Mouse (Mus musculus): Measurements from ENCODE around the gene Qrich2.
"Not testable (repeated sequence)": the region's sequence is repeated elsewhere in the genome, so short reads cannot be mapped to it uniquely, and the experiment has no call there.

Qrich2 gene

DNA sequence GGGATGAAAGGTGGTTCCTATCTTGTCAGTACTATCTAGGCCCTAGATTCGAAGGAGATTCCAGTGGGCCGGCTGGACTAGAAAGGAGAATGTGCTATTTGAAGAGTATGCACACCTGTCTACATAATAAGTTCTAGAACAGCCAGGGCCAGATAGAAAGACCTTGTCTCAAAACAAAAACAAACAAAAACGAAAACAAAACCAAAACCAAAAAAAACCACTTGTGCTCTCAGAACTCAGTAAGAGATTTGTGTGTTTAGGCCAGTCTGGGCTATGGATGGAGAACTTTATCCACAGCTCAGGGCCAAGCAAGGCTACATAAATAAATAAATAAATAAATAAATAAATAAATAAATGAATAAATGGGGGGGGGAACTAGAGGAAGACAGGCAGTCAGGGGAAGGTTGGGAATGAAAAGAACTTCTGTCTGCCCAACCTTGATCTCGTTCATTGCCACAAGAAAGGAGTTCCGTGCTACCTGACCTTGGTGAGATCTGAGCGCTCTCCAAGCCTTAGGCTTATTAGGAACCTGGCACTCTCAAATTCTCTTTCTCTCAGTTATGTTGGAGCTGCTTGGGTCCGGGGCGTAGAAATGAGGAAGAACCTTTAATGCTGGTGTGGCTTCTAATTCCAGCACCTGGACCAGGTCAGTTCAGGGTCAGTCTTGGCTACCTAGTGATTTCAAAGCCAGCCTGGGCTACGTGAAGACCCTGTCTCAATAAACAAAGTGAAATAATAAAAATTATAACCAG lies 36.0 kb downstream of the Qrich2 start:
- DNase-seq (ENCODE audit: low read depth) = peak; percentile 12

DNA sequence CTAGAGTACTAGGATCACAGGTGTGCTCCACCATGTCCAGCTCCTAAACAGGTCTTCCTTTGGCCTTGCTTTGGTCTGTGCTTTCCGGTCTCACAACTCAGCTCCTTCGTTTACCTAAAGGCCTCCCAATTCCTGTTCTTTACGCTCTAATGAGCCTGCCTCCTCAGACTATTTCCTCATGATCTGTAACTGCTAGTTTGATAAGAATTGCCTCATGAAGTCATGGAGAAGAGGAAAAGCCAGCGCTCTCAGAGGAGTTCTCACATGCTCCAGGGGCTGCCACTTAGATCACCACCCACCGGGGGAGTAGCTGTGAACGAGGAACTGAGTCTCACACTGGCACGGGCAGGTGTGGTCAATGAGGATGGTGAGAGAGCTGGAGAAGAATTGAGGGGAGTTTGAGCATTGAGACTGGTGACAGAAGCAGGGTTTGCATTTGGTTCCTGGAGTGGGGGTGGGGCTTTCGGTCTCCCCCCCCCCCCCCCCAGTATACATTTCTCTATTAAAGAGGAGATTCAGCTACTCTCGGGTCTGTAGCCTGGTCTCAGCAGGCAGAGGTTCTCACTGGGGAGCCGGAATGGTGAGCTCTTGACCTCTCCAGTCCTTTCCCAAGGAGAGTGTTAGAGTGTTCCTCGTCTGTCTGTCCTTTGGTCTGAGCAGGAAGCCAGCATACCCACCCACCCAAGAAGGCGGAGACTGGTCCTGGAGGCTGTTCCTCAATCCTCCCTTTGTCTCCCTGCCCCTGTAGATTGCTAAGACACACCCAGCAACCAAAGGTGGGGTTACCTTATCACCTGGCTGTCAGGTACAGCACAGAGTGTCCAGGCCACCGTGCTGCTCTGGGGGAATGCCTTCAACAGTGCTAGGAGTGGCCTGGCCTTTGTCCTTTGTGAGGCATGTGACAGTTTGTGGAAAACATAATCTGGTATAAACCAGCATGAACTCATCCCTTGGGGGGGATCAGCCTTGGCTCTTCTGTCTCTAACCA lies 36.9 kb downstream of the Qrich2 start:
- no peak for DNase-seq (ENCODE audit: low read depth)

DNA sequence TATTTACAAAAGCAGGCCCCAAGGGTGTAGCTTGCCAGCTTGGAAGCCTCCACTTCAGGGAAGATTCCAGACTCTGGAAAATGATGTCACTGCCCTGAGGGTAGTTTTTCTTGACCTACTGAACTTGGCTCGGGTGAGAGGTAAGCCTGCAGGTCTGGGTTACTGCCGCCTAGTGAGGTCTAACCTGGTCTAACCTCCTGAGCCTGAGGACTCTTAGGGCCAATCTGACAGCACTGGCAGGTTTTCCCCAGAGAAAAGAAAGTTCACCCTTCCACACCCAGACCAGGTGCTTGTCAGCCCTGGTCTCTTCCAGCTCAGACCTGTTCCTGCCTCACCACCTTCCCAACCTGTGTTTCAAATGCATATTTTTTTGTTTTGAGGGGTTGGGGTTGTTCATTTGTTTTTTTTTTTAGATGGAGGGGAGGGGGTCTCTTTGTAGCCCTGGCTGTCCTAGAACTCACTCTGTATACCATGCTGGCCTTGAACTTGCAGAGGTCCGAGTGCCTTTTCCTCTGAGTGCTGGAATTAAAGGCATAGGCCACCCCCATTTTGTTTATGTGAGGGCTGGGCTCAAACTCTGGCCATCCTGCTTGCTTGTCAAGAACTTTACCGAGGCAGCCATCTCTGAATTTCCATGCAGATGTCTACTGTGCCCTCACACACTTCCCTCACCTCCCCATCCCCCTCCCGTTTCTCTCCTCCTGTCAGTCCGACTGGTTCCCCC lies 39.0 kb downstream of the Qrich2 start:
- DNase-seq (ENCODE audit: low read depth) = no peak

DNA sequence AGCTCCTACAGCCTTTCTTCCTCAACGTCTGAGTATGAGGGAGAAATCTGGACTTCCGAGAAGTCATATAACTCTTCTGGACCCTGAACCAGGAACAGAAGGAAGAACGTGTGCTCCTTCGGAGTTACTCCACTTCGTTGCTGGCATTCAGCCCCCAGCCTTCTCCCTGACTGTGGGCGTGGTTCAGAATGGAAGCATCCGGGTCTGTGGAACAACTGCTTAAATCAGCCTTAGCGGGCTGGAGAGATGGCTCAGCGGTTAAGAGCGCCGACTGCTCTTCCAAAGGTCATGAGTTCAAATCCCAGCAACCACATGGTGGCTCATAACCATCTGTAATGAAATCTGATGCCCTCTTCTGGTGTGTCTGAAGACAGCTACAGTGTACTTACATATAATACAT lies 39.7 kb downstream of the Qrich2 start:
- not testable (repeated sequence) for DNase-seq (ENCODE audit: low read depth)

DNA sequence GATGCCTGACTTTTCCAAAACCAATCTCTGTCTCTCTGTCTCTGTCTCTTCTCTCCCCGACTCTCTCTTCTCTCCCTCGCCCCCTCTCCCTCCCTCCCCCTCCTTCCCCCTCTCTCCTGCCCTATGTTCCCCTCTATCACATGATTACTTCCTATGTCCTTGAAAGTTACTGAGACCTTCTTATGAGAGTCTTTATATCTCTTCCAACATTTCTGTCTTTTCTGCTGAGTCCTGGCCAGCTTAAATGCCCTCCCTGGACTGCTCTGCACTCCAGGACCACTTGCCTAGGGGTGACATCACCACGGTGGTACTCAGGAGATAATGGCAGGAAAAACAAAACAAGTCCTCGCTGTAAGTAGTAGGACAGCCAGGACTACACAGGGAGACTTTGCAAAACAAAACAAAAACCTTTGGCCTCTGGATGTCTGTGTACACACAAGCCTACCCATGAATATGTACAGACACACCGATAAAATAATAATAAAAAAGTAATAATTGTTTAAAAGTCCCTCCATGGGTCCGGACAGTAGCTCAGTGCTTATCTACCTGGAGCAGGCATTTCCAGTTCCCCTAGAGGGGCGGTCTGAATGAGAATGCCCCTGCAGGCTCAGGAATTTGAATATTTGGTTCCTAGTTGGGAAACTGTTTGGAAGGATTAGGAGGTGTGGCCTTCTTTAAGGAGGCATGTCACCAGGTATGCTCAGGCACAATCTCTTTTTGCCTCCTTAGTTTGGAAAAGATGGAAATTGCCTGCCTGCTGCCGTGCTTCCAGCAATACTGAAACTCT lies 41.2 kb downstream of the Qrich2 start:
- DNase-seq (ENCODE audit: low read depth) = peak; percentile 36

DNA sequence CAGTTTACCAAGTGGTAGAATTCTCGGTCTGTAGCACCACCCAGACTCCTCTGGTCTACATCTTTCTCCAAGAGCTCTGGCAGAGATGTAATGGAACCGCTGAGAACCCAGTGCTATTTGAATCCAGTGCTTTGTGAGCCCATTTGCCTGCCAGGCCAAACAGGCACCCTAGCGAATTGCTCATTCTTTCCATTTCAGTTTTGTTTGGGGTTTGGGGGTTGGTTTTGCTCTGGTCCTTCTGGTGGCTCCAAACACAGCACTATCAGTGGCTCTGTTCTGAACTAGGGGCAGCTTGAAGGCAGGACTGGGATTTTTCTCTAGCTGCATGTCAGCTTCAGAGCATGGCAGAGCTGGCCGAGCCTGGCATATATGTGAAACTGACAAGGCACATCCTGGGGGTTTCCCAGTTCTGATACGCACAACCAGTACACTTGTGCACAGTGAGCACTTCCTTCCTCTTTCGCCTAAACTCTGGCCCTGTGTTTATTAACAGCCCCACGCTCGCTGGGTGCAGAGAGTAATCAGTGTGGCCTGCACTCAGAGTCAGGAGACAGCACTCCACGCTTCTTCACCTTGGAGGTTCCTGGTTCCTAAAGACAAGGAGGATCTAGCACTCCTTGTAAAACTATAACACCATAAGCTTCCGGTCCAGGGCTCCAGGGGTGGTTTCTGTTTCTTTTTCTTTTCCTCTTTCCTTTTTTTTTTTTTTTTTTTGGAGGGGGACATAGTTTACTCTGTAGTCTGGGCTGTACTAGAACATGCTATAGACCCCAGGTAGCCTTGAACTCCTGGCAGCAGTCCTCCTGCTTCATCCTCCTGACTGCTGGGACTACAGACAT lies 42.0 kb downstream of the Qrich2 start:
- DNase-seq (ENCODE audit: low read depth) = peak; percentile 87

DNA sequence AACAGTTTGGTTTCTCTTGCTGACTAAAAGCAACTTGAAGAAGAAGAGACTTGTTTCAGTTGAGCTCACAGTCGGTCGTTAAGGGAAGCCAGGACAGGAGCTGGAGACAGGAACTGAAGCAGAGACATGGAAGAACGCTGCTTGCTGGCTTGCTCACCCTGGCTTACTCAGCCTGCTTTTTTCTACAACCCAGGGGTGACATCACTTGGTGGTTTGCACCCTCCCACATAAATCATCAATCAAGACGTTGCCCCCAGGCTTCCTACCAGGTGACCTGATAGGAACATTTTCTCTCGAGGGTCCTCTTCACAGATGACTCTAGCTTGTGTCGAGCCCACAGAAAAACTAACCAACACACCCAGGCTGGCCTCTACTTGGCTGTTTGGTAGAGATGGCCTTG lies 42.8 kb downstream of the Qrich2 start:
- peak; percentile 34 for DNase-seq (ENCODE audit: low read depth)

DNA sequence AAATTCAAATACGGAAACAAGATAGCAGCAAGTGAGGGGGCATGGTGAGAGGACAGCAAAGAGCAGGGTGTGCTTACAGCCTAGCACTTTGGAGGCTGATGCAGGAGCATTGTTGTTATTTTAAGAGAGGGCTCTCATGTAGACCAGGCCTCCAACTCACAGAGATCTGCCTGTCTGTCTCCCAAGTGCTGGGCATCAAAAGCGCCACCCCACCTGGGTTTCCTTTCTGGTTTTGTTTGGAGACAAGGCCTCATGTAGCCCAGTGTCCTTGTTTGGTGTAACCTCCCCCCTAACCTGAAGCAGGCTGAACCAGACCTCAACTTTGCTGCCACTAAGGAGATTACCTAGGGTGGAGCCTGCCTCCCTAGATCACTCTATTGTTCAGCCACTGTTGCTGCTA lies 43.5 kb downstream of the Qrich2 start:
- DNase-seq (ENCODE audit: low read depth) = no peak

DNA sequence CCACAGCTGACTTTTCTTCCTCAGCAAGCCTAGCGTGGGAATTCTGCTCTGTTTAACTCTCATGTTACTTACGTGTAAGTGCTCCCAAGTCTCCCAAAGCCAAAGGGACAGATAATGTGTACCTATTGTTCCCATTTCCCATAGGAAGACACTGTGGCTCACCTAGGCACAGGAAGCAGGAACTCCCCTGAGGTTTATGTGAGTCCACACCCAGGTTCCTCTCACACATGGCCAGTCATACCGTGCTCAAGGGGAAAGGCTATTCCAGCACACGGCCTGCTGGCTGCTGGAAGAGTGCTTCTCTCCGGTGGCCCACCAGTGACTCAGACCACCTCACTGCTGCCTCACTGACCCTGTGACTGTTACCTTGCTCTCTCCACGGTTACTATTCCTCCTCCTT lies 44.9 kb downstream of the Qrich2 start:
- no peak for DNase-seq (ENCODE audit: low read depth)

DNA sequence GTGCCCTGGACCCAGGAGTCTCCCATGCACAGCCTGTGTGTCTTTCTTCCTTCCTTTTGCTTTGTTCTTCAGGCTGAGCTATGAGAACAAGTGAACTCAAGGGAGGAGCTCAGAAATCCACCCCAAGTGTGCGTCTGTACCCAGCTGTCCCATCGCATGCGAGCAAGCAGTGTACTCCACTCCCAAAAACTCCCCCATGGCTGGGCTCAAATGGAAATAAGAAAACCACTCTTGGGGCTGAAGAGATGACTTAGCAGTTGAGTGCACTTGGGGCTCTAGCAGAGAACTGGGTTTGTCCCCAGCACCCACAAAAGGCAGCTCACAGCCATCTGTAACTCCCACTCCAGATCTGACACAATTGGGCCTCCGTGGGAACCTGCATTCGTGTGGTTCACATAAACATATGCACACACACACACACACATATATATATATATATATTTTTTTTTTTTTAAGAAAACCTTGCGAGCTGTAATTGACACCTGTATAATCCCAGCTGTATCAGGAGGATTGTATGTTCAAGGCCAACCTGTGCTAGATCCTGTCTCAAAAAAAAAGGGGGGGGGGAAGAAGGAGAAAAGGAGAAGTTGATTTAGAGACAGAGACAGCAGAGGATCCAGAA lies 47.1 kb downstream of the Qrich2 start:
- peak; percentile 67 for DNase-seq (ENCODE audit: low read depth)

DNA sequence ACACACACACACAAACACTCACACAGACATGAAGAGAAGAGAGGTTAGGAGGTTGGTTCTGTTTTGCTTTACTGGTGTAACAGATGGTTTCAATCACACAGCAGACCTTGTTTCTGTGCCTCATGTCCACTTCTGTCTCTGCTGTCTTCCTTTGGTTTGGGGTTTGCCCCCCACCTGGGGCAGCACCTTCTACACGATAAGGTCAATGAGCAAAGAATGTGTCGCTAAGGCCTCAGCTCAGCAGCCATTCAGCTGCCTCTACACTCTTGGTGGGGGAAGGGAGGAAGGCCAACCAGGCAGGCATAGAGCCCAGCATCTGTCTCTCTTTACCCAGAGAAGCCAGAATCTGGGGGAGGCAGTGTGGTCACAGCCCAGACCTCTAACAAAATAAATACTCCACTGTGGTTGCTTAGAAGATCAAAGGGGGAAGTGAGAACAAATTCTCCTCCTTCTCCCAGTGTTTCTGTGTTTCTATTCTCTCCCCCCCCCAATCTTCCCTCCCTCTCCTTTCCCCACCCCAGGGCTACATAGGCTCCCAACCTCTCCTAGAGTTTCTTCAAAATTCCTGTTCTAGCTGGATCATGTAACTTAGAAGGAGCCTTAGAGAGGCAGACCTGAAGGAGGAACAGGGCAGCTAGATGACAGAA lies 47.7 kb downstream of the Qrich2 start:
- peak; percentile 39 for DNase-seq (ENCODE audit: low read depth)

DNA sequence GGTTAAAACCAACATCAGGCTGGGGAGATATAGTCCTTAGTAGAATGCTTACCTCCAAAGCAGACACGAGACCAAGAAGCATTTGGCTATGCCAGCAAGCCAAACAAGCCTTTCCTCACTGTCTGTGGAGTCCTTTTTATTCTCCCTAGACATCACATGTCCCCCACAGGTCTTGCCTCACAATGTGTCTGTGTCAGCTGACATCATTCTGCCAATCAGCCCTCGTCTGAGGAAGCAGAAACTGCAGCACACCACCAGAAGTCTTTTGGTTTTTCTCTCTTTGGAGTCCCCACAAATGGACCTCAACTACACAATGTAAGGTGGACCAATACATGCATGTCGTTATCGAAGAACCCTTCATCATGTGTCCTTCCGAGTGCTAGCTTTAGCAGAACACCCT lies 49.0 kb downstream of the Qrich2 start:
- no peak for DNase-seq (ENCODE audit: low read depth)

DNA sequence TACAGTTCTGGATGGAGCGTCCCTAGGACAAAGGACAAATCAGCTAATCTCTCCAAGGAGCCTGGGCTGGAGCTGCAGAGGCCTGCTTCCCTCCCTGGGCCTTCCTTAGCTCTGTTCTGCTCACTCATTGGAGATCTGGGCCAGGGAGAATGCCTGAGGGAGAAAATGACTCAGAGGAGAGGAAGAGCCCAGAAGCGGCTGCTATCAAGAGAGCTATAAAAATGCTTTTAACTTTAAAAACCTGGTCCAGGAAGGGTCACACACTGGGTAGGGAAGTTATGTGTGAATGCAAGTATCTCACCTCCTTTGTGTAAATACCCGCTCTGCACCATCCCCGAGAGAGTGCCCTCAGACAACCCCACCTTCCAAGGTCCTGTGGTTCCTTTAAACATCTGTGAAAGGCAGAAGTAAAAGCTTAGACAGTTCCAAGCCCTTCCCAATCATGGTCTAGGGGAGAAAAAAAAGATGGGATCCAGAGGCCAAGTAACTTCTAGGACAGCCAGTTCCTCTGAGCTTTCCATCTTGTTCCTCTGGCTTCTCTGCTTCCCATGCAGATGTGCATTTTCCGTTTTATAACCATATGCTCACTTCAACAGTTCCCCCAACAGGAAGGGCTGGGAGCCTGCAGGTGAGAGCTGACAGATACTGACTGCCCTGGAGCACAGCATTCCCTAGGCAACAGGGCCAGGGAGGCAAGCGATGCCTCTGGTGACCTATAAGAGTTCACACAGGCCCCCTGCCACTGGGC lies 49.7 kb downstream of the Qrich2 start:
- no peak for DNase-seq (ENCODE audit: low read depth)

DNA sequence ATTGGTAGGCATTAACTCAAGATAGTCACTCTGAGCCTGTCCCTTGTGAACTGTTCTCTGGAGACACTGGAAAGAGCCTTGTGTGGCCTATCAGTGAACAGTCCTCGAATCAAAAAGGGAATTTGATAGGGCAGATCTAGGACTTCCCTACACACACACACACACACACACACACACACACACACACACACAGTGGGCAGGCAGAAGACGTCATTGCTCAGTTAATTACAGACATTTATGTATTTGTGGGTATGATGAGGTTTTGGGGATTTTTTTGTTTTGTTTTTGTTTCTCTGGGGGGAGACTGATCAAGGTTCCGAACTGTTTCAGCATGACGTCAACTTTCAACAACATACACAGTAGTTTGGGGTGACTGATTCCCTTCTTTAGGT lies 52.4 kb downstream of the Qrich2 start:
- peak; percentile 55 for DNase-seq (ENCODE audit: low read depth)

DNA sequence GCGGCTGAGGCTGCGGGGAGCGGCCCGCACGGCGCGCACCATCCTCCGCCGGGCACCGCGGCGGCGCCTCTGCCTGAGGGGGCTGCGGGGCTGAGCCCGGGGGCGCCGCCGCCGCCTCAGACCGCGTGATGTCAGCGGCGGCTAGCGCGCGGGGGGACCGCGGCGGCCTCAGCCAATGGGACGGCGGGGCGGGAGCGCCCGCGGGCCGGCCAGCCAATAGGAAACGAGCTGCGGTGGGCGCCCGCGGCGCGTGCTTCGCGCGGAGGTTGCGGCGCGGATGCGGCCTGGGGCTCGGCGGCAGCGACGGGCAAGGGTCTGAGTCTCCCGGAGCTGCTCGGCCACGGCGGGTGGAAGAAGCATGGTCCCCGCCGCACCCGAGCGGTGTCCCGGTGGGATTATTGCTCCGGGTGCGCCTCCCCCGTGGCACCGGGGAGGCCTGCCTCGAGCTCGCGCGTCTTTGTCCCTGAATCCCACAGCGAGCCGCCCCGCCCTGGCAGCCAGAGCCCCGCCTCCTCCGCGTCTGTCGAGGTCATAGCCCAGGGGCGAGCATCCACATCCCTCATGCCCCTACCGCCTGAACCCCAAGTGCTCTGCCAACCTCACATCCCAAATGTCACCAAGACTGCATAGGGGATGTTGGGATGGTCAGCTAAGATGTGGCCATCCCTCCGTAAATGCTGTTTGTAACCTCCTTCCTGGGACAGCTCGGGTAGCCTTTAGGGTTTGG lies 53.0 kb downstream of the Qrich2 start, which contains the start of gene Rnf157:
TSS of gene Rnf157 (minus strand) at position 129 of the 727 bp plus-strand sequence.
- DNase-seq (ENCODE audit: low read depth) = peak; percentile 83

DNA sequence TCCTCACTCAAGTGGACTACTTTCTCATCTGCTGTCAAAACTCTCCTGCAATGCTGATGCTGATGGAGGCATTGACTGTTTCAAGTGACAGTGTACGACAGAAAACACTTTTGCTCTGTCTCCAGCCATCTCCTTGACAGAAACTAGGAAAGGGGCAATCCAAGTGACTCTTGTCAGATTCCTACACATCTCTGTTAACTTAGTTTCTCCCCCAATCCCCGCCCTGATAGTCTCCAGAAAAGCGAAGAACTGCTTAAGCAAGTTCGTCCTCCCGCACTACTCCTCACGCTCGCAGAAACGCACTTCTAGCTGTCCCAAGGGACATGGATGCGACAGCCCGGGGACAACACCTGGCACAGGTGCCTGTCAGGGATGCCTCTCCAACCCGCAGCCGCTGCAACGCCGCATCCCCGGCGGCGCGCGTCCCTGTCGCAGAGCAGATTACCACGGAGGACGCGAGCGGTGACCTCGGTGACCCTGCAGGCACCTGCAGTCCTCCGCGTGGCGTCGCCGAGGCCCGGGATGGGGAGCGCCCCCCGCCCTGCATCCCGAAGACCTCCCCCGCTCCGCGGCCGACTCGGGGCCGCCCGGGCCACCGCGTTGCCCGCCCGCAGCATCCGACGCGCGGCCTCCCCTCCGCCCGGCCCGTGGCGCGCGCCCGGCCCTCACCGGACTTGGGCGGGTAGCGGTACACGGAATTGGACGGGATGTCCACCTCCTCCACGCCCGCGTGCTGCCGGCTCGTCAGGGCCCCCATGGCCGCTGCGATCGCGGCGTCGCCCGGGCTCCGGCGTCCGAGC lies 53.8 kb downstream of the Qrich2 start:
- DNase-seq (ENCODE audit: low read depth) = peak; percentile 66

DNA sequence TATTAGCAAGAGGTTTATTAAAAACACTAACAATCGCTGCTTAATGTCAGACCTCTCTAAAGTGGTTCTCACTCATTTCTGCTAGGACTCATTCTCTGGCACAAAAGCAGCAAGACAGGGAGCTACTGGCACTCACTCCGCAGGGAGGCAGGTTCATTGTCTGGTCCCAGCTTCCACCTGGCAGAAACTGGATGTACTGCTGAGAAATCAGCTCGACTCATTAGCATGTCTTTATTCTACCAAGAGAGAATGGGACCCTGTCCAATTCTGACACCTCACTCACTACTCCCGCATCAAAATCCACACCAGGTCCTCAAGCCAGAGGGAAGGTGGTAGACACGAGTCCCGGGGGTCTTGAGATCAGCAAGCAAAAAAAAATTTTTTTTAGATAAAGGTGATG lies 54.5 kb downstream of the Qrich2 start:
- DNase-seq (ENCODE audit: low read depth) = no peak
